Mouse (Mus musculus): ENCODE measurements at regions not wholly inside any gene's neighbourhood (a gene's known extent, or its start where the extent isn't known, plus 50 kb on each side); places are given as distances from the start of the nearest gene placed in this dataset.

- DNase-seq (ENCODE audit: extremely low read depth, low read depth) = no peak
These were observed 60.5 kb upstream of the Bach2 start for GRCm38 (mm10) chr4:32177933-32178639.

GRCm38 (mm10) chr4:32179707-32180241 is 58.8 kb upstream of the Bach2 start:
- DNase-seq (ENCODE audit: extremely low read depth, low read depth) = no peak

GRCm38 (mm10) chr4:32183791-32184190 is 54.8 kb upstream of the Bach2 start:
- no peak for DNase-seq (ENCODE audit: extremely low read depth, low read depth)

- DNase-seq (ENCODE audit: extremely low read depth, low read depth) = no peak
These were observed 52.6 kb upstream of the Bach2 start for GRCm38 (mm10) chr4:32185986-32186385.

GRCm38 (mm10) chr4:32187154-32187553 is 51.5 kb upstream of the Bach2 start:
- no peak for DNase-seq (ENCODE audit: extremely low read depth, low read depth)

- no peak for DNase-seq (ENCODE audit: extremely low read depth, low read depth)
These were observed 50.5 kb upstream of the Bach2 start for GRCm38 (mm10) chr4:32188076-32188475.

- no peak for DNase-seq (ENCODE audit: extremely low read depth, low read depth)
These were observed 49.7 kb upstream of the Bach2 start for GRCm38 (mm10) chr4:32188752-32189415.
